Mouse (Mus musculus): Measurements from ENCODE around the gene Ces3a. TPM values are rescaled to one million over a fixed set of nuclear protein-coding genes. Genes with fewer than 3 reads are reported as not detected.
"Not testable (repeated sequence)": the region's sequence is repeated elsewhere in the genome, so short reads cannot be mapped to it uniquely, and the experiment has no call there.

The Ces3a gene
- 1 to 10 TPM in 1 of 2 experiments, under 1 TPM in 1; 0.30 to 1.6 TPM for total RNA-seq (2021)
- long read RNA-seq, experiment 1: 0 reads
- long read RNA-seq, experiment 2, transcript Ces3a-201 (13 exons, 2,046 nt): major isoform, 5 of 7 reads
- long read RNA-seq, experiment 2, partial matches to known transcripts: 0 of 7 reads
- long read RNA-seq, experiment 2, other reads (novel, unspliced or antisense): 1 of 7 reads

DNA sequence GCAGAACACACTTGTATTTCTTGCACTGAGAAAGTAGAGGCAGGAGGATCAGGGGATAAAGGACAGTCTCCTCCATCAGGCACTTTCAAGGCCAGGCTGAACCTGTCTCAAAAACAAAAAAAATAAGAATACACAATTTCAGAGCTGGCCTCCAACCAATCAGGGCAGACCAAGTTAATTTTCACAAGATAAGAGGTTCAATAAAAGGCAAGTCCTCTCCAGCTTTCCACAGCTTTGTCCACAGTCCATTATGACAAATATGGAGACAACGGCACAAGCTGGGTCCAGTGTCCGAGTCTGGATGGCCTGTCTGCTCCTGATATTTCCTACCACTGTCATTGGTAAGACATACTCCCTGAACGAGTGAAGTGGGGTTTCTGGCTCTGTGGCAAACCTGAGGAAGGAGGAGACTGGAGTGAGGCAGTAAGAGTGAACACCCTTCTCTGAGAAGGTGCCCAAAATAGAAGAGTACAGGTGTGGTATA, at the start of gene Ces3a:
TSS of gene Ces3a (plus strand) at position 231 of the 484 bp plus-strand sequence.
- no peak for DNase-seq

DNA sequence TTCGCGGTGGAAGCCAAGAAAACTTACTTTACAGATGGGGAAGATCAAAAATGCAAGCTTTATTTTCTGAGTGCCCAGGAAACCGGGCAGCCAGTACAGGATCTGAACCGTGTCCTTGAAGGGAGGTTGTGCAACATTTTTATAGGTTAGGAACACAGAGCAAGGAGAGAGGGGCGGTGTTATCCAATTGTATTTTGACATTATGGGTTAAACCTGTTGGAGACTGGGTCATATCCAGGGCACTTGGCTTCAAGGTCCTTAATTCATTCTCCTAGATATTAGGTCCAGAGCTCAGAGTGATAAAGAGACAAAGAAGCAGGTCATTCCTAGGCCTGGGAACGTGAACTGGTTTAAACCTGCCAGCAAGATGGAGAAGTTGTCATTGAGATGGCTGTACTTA, 49.2 kb upstream of the Ces3a start:
- no peak for DNase-seq

DNA sequence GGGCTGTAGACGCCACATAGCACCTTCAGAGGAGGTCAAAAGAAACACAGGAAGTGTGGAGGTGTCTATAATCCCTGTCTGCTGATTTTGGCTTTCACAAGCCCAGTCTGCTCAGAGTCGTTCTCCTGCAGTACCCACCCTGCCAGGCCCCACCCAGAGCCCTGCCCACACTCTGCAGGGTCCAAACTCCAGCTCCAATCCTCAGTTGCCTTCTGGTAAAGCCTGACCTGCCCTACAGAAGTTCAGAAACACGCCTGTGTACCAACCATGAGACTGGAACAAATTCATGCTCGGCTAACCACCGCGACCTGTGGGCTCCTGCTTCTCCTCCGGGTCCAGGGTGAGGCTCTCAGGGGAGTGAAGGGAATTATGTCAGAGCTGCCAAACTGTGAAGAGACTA, 47.8 kb upstream of the Ces3a start, which contains the start of gene Ces2h:
TSS of gene Ces2h (plus strand) at position 268 of the 400 bp plus-strand sequence.
- no peak for DNase-seq

DNA sequence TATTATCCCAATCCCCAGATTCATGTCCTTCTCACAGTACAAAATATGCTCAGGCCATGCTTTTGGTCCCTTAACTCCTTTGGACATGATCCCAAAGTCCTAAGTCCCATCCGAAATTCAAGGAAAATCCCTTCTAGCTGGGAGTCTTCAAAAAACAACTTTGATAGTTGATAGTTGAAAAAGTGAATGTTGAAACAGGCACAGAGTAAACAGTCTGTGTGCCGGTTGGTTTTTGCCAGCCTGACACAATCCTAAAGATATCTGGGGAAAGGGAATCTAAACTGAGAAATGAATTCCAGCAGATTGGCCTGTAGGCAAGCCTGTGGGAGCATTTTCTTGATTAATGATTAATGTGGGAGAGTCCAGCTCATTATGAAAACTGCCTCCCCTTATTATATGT, 38.4 kb upstream of the Ces3a start:
- DNase-seq: no peak

DNA sequence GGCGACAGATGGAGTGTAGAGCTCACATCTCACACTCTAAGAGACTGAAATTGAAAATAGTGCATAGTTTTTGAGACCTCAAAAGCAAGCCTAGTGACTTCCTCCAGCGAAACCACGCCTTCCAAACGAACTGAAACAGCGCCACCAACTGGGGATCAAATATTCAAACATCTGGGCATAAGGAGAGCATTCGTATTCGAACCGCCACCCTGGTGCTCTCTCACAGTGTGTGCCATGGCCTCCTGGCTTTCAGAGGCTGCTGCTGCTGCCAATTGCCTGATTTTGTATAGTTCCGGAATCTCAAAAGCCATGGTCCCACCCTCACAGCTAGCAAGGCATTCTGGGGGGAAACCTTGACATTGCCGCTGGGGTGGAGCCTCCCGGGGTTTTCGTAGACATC, 37.3 kb upstream of the Ces3a start:
- no peak for DNase-seq

DNA sequence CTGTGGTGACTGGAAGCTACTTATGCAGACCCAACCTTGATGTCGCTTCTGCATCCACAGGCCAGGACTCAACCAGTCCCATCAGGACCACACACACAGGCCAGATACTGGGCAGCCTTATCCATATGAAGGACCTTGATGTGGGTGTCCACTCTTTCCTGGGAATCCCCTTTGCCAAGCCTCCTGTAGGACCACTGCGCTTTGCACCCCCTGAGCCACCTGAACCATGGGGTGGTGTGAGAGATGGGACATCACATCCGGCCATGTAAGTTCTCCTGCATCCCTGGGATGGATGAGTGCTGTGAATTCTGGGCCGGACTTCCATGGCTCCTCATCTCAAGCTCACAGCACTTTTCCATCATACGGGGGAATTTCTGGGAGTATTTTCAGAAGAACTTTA, 34.0 kb upstream of the Ces3a start:
- no peak for DNase-seq

DNA sequence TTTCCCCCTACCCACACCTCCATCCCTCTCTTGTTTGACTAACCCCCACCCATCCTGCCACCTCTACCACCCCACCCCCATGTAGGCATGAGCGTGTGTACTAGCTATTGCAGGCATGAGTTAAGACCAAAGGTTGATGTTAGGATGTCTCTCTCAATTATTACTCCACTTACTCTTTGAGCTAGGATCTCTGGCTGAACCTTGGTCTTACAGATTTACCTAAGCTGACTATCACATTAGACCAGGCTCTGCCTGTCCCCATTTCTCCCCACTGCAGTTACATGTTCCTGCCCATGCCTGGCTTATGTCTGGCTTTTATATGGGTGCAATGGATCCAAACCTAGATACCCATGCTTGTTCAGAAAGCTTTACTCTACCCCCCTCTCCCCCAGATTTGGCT, 26.4 kb upstream of the Ces3a start:
- no peak for DNase-seq

DNA sequence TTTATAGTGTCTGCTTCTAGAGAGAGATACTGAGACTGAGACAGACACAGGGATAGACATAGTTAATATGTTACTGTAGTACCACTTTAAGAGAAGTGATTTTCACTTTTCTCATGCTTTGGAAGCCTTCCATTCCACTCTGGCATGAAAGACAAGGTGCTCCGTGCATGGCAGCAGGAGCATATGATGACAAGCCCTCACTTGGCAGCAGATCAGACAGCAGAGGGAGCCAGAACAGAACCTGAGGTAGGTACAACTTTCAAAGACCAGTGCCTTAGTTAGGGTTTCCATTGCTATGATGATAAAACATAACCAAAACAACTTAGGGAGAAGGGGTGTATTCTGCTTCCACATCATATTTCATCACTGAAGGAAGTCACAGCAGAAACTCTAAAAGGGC, 25.3 kb upstream of the Ces3a start:
- no peak for DNase-seq

DNA sequence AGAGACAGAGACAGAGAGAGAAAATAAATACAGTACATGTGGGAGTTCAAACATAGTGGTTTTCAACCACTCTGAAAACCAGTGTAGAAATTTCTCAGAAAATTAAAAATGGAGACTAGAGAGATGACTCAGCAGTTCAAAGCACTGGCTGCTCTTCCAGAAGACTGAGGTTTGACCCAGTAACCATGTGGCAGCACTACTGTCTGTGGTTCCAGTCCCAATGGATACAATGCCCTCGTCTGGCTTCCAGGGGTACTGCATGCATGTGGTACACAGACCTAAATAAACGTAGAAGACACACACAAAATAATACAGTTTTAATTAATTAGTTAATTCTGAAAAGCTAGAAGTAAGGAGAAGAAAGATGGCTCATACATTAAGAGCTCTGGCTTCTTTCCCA, 23.4 kb upstream of the Ces3a start:
- peak in 1 of 2 experiments; percentile 8 for DNase-seq

DNA sequence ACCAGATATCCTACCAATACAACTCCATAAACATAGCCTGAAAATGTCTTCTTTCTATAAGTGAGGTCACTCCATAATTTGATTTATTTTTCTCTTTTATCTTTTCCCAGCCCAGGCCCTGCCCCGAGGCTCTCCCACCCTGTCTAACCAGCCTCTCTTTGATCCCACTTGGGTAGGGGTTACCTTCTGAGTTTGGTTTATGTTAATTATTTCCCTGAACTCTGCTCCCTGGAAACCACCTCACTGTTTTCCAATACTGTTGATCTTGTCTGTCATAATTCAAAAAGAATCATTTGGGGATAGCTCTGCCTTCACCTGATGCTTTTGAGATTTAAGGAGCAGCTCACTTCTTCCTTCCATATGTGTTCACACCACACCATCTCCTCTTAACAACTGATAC, 4.9 kb upstream of the Ces3a start:
- no peak for DNase-seq

DNA sequence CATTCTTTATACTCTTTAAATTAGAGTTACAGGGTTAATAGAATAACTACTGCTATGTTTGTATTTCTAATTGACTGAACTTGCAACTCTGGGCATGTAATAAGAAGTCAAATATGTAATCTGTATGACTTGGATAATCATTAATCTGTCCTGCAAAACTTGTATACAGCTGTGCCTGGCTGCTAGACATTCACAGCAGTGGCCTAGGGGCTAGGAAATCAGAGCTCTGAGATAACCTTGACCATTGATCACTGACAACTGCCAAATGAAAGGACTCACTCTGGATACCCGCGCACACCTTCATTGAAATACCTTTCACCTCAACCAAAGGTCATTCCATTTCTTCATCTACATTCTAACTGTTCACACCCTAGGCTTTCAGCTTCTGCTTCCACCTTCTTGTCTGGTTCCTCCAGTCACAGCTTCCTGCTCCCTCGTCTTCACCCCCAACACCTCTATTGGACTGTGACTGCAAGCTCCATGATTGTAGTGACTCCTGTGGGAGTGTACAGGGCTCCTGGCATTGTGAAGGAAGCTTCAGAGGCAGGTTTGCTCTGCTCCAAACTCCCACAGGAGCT, 2.5 kb upstream of the Ces3a start:
- no peak for DNase-seq

DNA sequence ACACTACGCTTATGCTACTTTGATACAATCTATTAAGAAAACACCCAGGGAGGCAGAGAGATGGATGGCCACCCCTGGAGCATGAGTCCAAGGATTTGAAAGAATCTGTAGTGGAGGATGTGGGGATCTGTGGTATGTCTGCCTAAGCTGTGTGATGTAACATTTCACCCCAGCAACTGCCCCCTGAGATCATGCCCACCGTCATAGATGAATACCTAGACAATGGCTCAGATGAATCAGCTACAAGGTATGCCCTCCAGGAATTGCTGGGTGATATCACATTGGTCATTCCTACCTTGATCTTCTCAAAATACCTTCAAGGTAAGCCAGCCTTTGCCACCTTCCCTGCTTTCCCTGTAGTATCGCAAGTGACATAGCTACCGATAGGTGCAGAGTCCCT, 7.8 kb downstream of the Ces3a start:
- DNase-seq: no peak

DNA sequence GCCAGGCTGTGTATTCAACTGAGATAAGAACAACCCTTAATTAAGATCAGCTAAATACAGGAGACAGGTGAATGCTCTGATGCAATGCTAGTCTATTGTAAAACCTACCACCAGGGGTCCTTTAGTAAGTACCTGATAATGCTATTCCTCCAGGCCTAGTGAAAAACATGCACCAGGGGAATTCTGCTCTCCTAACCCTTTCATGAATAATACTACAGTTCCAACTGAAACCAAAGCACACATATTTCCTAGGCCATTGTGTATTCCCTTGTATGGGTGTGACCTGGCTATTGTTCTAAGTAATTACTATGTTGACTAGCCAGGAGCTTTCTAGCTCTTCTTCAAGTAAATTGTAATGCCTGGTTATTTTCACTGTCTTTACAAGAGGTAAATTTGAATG, 11.7 kb downstream of the Ces3a start:
- no peak for DNase-seq

DNA sequence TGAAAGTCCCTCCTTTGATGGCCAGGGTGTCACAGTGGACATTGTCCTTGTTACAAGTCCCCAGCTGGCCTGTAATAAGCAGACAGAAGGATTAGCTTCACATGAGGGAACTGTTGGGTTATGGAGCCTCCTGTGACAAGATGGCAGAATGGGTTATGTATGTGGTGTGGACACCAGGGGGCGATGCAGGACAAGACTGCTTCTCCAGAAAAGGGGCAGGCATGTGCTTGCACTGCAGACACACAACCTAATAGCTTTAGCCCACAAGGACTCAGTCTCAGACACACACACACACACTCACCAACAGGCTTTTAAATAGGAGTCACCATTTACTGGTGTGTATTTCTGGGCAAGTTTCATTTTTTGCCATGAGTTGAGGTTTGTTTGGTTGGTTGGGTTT, 18.4 kb downstream of the Ces3a start:
- DNase-seq: peak; percentile 55 to 70

DNA sequence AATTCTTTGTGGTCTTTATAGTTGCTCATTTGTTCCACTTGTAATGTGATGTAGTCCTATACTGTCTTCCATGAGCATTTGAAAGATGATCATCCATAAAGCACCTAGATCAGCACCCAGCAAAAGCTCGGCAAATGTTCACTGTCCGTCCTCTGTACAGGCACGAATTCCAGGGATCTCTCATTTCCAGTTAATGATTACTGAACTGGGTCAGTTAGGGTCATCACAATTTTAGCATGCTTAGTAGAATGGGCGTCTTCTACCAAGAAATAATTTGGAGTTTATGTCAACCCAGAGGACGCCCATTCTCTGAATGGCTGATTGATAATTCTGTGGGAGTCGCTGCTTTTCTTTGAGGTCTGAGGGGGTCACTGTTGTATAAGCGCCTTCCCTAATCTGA, 19.5 kb downstream of the Ces3a start:
- DNase-seq: not testable (repeated sequence)

DNA sequence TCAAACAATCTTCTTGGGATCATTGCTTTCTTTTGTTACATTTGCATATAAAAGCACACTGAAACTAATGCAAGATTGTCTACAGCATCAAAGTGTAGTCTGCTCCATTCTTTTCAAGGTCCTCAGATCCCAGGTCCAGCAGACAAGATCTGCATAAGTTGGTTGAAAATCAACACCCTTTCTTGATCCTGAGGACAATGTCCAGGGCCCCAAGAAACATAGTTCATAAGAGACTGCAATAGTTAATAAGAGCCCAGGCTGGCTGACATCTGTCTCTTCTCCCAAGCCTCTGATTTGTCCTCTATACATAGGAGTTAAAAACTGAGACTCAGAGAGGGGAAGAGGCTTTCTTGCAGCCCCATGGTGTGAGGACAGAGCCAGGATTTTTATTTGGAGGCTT, 20.6 kb downstream of the Ces3a start:
- DNase-seq: no peak

DNA sequence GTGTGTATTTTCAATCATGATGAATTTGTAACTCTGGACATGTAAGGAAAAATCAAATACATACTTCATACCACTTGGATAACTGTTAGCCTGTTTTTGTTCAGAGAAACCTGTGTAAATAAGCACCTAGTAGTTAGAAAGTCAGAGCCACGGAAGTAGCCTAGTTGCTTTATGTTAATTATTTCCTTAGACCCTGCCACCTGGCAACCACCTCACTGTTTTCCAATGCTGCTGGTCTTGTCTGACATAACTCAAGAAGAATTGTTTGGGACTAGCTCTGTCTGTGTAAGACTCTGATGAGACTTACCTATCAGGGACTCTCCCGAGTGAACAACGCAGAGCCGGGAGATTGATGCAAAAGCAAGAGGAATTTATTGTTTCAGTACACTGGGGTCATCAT, 28.2 kb downstream of the Ces3a start:
- DNase-seq: no peak

DNA sequence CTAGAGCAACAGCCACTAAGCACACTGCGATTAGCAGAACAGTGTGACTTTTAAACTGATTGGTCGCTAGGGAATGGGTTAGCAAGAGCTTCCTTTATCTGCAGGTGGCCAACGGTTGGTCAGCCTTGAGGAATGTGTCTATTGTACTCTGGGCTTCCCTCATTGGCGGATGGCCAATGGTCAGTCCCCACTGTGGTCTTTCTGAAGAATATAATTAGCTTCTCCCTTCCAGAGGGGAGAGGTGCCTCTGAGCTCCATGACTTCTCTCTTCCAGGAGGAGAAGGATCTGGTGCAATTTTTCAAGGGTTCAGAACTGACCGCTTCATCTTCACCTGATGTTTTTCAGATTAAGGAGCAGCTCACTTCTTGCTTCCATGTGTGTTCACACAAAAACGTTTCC, 28.7 kb downstream of the Ces3a start:
- no peak for DNase-seq

DNA sequence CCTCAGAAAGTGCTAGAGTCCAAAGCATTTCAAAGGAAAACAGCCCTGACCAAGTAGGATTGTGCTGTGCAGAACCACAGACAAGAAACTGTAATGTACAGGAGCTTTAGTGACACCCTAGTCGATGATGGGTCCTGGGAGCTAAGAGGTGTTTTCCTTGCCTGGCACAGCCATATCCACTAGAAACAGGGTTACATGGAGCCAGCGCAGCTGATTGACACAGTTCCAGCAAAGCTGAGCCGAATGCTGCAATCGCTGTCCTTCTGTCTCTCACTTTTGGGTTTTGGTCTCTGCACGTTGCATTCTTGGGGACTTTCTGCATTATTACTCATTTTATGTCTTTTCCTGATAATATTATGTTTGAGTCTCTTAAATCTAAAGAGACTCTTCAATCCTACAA, 30.2 kb downstream of the Ces3a start:
- no peak for DNase-seq

DNA sequence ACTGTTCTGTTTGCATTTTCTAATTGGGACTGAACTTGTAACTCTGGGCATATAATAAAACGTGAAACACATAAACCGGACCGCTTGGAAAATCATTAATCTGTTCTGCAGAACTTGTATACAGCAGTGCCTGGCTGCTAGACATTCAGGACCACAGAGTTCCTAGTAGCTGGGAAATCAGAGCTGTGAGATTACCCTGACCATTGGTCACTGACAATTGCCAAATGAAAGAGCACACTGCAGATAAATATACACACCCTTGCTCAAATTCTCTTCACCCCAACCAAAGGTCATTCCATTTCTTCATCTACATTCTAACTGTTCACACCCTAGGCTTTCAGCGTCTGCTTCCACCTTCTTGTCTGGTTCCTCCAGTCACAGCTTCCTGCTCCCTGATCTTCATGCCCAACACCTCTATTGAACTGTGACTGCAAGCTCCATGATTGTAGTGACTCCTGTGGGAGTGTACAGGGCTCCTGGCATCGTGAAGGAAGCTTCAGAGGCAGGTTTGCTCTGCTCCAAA, 32.5 kb downstream of the Ces3a start:
- no peak for DNase-seq

DNA sequence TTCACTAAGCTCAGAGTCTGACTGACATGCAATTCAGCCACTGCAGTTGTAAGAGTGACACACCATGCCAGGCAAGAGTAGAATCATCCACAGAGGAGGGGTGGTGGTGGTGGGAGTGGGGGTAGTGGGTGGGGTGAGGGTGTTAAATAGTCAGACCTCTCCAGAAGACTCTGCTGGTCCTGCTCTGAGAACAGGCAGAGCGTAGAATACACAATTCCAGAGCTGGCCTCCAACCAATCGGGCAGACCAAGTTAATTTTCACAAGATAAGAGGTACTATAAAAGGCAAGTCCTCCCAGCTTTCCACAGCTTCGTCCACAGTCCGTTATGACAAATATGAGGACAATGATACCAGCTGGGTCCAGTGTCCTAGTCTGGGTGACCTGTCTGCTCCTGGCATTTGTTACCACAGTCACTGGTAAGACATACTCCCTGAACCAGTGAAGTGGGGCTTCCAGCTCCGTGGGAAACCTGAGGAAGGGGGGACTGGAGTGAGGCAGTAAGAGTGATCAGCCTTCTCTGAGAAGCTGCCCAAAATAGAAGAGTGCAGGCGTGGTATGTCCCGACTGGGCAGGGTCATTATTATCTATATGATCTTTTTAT, 35.1 kb downstream of the Ces3a start, which contains the start of gene Ces3b:
TSS of gene Ces3b (plus strand) at position 305 of the 602 bp plus-strand sequence.
- DNase-seq: no peak

DNA sequence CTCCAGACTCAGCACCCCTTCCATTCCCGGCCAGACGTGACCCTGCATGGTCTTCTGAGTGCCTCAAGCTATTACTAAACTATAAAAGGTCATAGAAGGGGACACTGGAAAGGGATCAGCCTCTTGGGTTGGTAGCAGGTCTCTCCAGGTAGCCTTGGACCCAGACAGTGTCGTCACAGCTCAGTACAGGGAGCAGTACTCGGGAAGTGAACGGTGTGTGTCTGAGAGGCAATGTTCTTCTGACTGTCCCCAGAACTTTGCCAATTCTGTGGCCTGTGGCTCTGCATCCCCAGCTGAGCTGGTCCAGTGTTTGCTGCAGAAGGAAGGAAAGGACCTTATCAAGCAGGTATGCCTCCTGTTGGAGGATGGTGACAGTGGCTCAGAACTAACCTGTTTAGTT, 39.8 kb downstream of the Ces3a start:
- DNase-seq: not testable (repeated sequence)

DNA sequence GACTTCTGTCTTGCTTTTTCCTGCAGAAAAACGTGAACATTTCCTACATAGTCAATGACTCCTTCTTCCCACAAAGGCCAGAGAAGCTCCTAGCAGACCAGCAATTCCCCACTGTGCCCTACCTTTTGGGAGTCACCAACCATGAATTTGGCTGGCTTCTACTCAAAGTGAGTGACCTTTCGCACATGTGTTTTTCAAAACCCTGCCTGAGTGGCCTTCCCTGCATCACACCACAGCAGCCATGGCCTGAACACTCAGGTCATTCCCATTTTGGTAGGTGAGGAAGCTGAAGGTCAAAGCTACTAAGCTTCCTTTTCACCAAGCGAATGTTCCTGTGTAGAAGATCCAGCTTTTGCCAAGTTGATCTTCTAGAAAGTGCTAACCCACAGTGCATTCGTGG, 40.2 kb downstream of the Ces3a start:
- DNase-seq: no peak

DNA sequence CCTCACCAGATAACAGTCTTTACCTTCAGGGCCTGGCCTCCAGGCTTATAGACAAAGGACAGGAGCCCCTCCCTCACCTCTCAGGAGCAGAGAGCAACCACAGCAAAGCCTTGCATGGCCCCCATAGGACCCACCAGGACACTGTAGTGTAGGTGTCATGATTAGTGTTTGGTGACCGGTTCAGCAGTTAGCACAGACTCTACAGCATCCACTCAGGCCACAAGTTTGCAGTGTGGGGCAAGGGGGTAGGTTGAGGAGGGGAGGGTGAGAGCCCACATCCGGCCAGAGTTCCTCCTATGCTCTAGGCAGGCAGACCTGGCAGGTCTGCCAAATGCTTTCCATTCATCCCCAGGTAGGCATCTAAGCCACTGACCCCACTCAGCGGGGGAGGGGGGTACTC, 45.6 kb downstream of the Ces3a start:
- no peak for DNase-seq
